9 mouse cellular contexts compared by ENCODE assay signal in the genomic region with DNA sequence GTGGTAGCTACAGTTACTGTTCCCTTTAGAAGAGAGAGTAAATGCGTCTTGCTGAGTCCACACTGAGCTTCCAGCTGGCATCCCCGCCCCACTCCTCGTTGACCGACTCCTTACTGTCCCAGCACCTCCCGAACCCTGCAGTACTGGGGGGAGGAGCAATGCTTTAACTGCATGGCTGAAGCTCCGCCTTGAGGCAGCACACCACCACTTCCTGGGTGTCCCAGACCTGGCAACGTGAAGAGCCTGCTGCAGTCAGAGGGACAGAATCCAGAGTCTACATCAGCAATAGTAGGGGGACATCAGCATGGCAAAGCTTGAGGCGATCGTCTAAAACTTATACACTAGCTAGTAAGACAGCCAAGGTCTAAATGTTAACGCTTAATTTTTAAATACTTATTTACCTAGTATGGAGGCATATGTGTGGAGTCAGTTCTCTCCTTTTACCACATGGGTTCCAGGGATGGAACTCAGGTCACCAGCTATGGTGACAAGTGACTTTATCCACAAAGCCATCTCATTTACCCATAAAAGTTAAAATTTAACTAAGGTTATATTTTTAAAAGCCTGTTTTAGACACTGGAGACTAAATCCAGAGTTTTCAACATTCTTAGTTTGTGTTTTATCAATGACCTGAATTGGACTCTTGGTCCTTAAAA. TPM values are rescaled to one million over a fixed set of nuclear protein-coding genes. Genes with fewer than 3 reads are reported as not detected.
A peak's percentile ranks its signal among the peaks of the same experiment; 100 is the strongest.
DNase-seq lines count a peak whose midpoint lies in the region; ATAC-seq and TF ChIP-seq lines count a peak whose summit lies in the region.
"Had no signal": no experiment of that assay in that cellular context is flagged by ENCODE, and none has a peak within 500 bp of the region (broad histone marks: within the 10 kb centered on the region; RNA-seq: fewer than 3 reads in every experiment).

No protein-coding gene starts in this region.

- intact Hi-C loops in gastrocnemius, postnatal 14 days (cut with DNase I; ENCODE audit: low total_unique reads), result no loop called here

- H3K27ac ChIP-seq in ES-Bruce4 (ENCODE audit: insufficient read depth, low read length), result no peak overlapping the region
- 0 out of 2 replicates have a peak overlapping the region, but pooled peaks have one; percentile 14 for H3K27ac ChIP-seq in lung, embryonic 16.5 days (ENCODE audit: low read length)
- H3K27ac ChIP-seq: heart, adult 2 months; lung, embryonic 15.5 days had no signal

- no peak for TF ChIP-seq POLR2A in ES-Bruce4 (IDR thresholded peaks at IDR 0.05; ENCODE audit: insufficient read depth, low read length)

- TF ChIP-seq EP300 in ES-Bruce4 (IDR thresholded peaks at IDR 0.05; ENCODE audit: insufficient read depth, low read depth, low read length), result no peak

- DNase-seq in ZHBTc4 (ENCODE audit: low read depth, low spot score) (peak; percentile 72), adipocyte (ENCODE audit: low spot score) (no peak)
- peak; percentile 37 for DNase-seq in kidney, adult 9 months
- DNase-seq in natural killer cell, adult 2 months (ENCODE audit: low spot score in 2 of 2), result no peak
- no peak for DNase-seq in gastrocnemius, postnatal 14 days

- no peak for ATAC-seq in lung, embryonic 16.5 days (ENCODE audit: low read depth)

- no peak for TF ChIP-seq CTCF in ES-Bruce4 (IDR thresholded peaks at IDR 0.05; ENCODE audit: low read depth, low read length)

- no peaks in the 10 kb centered on the region for H3K4me1 ChIP-seq in ES-Bruce4 (ENCODE audit: control insufficient read depth, insufficient read depth, low read length)
- H3K4me1 ChIP-seq in lung, embryonic 16.5 days (replicated peaks; ENCODE audit: control insufficient read depth, insufficient read depth, low read length), result peaks cover 8% of the 10 kb centered on the region

- H3K9me3 ChIP-seq in ES-Bruce4 (replicated peaks; ENCODE audit: control insufficient read depth, insufficient read depth, low read length, poor library complexity, severe bottlenecking), result no peaks in the 10 kb centered on the region
- H3K9me3 ChIP-seq in lung, embryonic 16.5 days (ENCODE audit: control insufficient read depth, low read length), result no peaks in the 10 kb centered on the region
- H3K9me3 ChIP-seq: lung, embryonic 15.5 days had no signal

- H3K36me3 ChIP-seq in ES-Bruce4 (ENCODE audit: control insufficient read depth, insufficient read depth, low read length, poor library complexity, severe bottlenecking), result no peaks in the 10 kb centered on the region
- H3K36me3 ChIP-seq in lung, embryonic 16.5 days (ENCODE audit: control insufficient read depth, insufficient read depth, low read length), result no peaks in the 10 kb centered on the region
- H3K36me3 ChIP-seq: lung, embryonic 15.5 days had no signal

- H3K9ac ChIP-seq in ES-Bruce4 (ENCODE audit: low read depth, poor library complexity, severe bottlenecking), result peak overlapping the region; percentile 39; the same call in 1 of the 2 replicates
- H3K9ac ChIP-seq in lung, embryonic 16.5 days (ENCODE audit: low read length), result no peak overlapping the region
- H3K9ac ChIP-seq: lung, embryonic 15.5 days had no signal

- H3K4me3 ChIP-seq in ES-Bruce4 (ENCODE audit: low read depth, low read length), result peak overlapping the region; percentile 62; the same call in 1 of the 2 replicates
- no peak overlapping the region for H3K4me3 ChIP-seq in lung, embryonic 16.5 days (ENCODE audit: low read length)
- H3K4me3 ChIP-seq: heart, adult 2 months; lung, embryonic 15.5 days had no signal

- no peak overlapping the region for H3K4me2 ChIP-seq in lung, embryonic 16.5 days (ENCODE audit: low read depth, low read length)
- H3K4me2 ChIP-seq: lung, embryonic 15.5 days had no signal

- H3K27me3 ChIP-seq in ES-Bruce4 (ENCODE audit: control insufficient read depth, insufficient read depth, low read length, poor library complexity, severe bottlenecking), result no peaks in the 10 kb centered on the region
- no peaks in the 10 kb centered on the region for H3K27me3 ChIP-seq in lung, embryonic 16.5 days (ENCODE audit: control insufficient read depth, insufficient read depth, low read depth, low read length)
- H3K27me3 ChIP-seq: lung, embryonic 15.5 days had no signal

- WGBS in lung, embryonic 16.5 days, result 50% methylated on average over 10 of the region's 10 CpGs

RNA-seq across cellular contexts. Expression of a gene that starts 30.1 kb away (rescaled TPM):
- polyA plus RNA-seq in ES-Bruce4 (2011; ENCODE audit: insufficient read depth, insufficient read length, low read depth, missing spikeins), result 3.4 and 3.8 TPM in 2 replicates
- polyA plus RNA-seq in lung, embryonic 16.5 days (2015; fragmentation: Nextera tagmentation; extraction: Ambion mirVana), result 6.4 TPM in 2 replicates
- total RNA-seq in gastrocnemius, postnatal 14 days (2021), result 1 to 10 TPM; 2.3 to 2.8 TPM

RNA-seq across cellular contexts. Expression of a gene that starts 45.7 kb away (rescaled TPM):
- polyA plus RNA-seq in ES-Bruce4 (2011; ENCODE audit: insufficient read depth, insufficient read length, low read depth, missing spikeins), result 80.9 and 84.3 TPM in 2 replicates
- polyA plus RNA-seq in lung, embryonic 16.5 days (2015; fragmentation: Nextera tagmentation; extraction: Ambion mirVana), result 52.2 and 62.5 TPM in 2 replicates
- 100 to 1,000 TPM; 272 to 355 TPM for total RNA-seq in gastrocnemius, postnatal 14 days (2021)

Comparison
In these comparisons a context has a peak if more than half of its experiments do, and no peak if none do; other contexts are left out.
1. DNase-seq: peak in ZHBTc4 (single experiment) and kidney, adult 9 months (single experiment); none in natural killer cell, adult 2 months (0 of 2), gastrocnemius, postnatal 14 days (single experiment) and adipocyte (single experiment).